Mouse (Mus musculus) hindbrain, embryonic 10.5 days (tissue): ENCODE results near the gene Tnpo1. TPM values are rescaled to one million over a fixed set of nuclear protein-coding genes. Genes with fewer than 3 reads are reported as not detected.

ENCODE experiments used
- DNase-seq: peaks from one replicate; pipeline ENCODE4 v3.0.0-alpha.2; 2017; ENCODE audit warnings: low spot score
- H3K27ac ChIP-seq: fragments of 300-500 bp; sonication (generic); 2 replicates; pipeline ENCODE4 v1.5.1; 2016; ENCODE audit warnings: mild to moderate bottlenecking, moderate library complexity
- H3K27me3 ChIP-seq: fragments of 300-500 bp; sonication (generic); 2 replicates; pipeline ENCODE4 v1.6.1; 2016; ENCODE audit warnings: mild to moderate bottlenecking; ENCODE audit not compliant: poor library complexity, insufficient read depth, severe bottlenecking
- H3K36me3 ChIP-seq: fragments of 300-500 bp; sonication (generic); 2 replicates; pipeline ENCODE4 v1.6.1; 2016; ENCODE audit warnings: mild to moderate bottlenecking, moderate library complexity
- H3K4me1 ChIP-seq: fragments of 300-500 bp; sonication (generic); replicated peaks from 2 replicates; pipeline ENCODE4 v1.6.1; 2016; ENCODE audit warnings: mild to moderate bottlenecking
- H3K4me3 ChIP-seq: fragments of 300-500 bp; sonication (generic); 2 replicates; pipeline ENCODE4 v1.5.1; 2016; ENCODE audit warnings: mild to moderate bottlenecking, moderate library complexity
- H3K9me3 ChIP-seq: fragments of 300-500 bp; sonication (generic); 2 replicates; pipeline ENCODE4 v1.6.1; 2016; ENCODE audit warnings: mild to moderate bottlenecking, moderate library complexity
- WGBS: fragments of 180-500 bp; shearing (Covaris S2); methylation state at CpG from one replicate; pipeline ENCODE4 v1.1.7; 2016; 5-methylcytosine and 5-hydroxymethylcytosine counted together
- polyA plus RNA-seq: library from polyadenylated mRNA; unstranded; fragments of >200 nt; fragmentation: Nextera tagmentation; extraction: Ambion mirVana; gene quantifications from 2 replicates; pipeline ENCODE4 v1.2.1, GENCODE M21; 2016

Tnpo1 gene
- polyA plus RNA-seq, 1 experiment from 2014 or later = 74.6 TPM

DNA sequence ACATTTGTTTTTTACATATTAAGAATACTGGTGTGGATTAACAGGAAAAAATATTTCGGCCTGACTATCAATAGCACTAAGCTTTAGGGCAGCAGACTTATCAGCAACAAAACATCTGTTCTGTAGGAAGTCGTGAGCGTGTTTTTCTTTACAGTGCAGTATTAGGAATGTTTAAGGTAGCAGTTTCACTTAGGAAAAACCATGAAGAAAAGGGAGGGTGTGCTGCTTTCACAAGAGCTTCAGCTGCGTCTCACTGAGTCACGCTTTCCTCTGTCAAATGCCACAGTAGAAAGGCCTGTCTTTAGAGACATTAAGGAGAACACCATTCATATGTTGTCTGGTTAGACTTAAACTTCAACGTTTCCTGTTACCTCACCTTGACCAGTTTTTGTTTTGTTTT is 116.0 kb downstream of the Tnpo1 start:
- H3K27me3 ChIP-seq = no peaks in the 10 kb centered on the region
- H3K4me3 ChIP-seq = no peak overlapping the region
- no peak for DNase-seq
- peaks cover 18% of the 10 kb centered on the region for H3K4me1 ChIP-seq
- H3K27ac ChIP-seq = no peak overlapping the region
- peaks cover 7% of the 10 kb centered on the region for H3K36me3 ChIP-seq
- no peaks in the 10 kb centered on the region for H3K9me3 ChIP-seq
- 82% methylated on average over 6 of the region's 6 CpGs for WGBS

DNA sequence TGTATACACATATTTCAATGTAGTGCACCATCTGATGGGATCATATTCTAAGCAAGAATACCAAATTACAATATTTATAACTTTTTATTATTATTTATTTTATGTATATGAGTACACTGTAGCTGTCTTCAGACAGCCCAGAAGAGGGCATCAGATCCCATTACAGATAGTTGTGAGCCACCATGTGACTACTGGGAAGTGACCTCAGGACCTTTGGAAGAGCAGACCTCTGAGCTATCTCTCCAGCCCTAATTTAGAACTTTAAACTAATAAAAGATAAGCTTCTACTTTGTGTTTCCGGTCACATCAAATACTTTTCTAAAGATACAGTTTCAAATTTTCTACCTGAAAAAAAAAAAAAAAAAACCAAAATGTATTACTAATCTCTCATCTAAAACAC is 117.1 kb downstream of the Tnpo1 start:
- H3K27me3 ChIP-seq = no peaks in the 10 kb centered on the region
- no peaks in the 10 kb centered on the region for H3K9me3 ChIP-seq
- H3K4me3 ChIP-seq = no peak overlapping the region
- H3K27ac ChIP-seq = no peak overlapping the region
- peaks cover 18% of the 10 kb centered on the region for H3K36me3 ChIP-seq
- DNase-seq = no peak
- 97% methylated on average over 1 of the region's 1 CpGs for WGBS
- H3K4me1 ChIP-seq = peaks cover 14% of the 10 kb centered on the region

DNA sequence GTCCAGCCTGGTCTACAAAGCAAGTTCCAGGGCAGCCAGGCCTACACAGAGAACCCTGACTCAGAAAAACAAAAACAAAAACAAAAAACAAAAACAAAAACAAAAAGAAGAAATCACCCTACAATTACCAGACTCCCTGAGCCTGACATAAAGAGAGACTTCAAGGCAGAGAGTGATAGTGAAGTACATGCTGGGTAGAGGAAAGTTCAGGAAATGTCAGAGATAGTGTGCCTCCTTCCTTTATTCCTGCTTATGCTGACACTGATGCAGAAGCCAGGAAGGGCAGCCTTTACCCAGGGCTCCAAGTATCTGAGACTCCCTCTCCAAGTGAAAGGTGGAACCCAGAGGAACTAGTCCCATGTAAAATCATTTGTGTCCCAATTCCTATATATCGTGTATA is 121.7 kb downstream of the Tnpo1 start:
- DNase-seq = no peak
- Histone ChIP-seq H3K27ac (no peak overlapping the region), H3K4me1 (no peaks in the 10 kb centered on the region), H3K36me3 (peaks cover 59% of the 10 kb centered on the region), H3K4me3 (no peak overlapping the region), H3K27me3 (no peaks in the 10 kb centered on the region), H3K9me3 (no peaks in the 10 kb centered on the region)
- 95% methylated on average over 1 of the region's 1 CpGs for WGBS

DNA sequence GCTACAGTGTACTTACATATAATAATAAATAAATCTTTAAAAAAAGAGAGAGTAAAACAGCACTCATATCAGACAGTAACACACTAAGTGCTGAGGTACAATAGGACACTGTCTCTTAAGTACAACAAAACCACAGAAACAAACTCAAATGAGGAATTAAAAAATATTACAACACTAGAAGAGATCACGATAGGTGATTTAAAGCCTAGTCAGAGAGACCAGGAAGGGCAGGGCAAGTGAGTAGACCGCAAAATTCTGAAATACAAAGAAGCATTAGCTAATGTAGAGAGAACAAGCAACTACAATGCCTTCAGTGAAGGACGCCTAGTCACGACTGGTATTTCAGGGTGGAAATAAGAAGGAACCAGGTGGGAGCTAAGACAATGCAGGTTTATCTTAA is 122.5 kb downstream of the Tnpo1 start:
- DNase-seq = no peak
- Histone ChIP-seq H3K4me1 (no peaks in the 10 kb centered on the region), H3K27me3 (no peaks in the 10 kb centered on the region), H3K9me3 (no peaks in the 10 kb centered on the region), H3K4me3 (no peak overlapping the region), H3K36me3 (peaks cover 67% of the 10 kb centered on the region), H3K27ac (no peak overlapping the region)
- 91% methylated on average over 4 of the region's 4 CpGs for WGBS

DNA sequence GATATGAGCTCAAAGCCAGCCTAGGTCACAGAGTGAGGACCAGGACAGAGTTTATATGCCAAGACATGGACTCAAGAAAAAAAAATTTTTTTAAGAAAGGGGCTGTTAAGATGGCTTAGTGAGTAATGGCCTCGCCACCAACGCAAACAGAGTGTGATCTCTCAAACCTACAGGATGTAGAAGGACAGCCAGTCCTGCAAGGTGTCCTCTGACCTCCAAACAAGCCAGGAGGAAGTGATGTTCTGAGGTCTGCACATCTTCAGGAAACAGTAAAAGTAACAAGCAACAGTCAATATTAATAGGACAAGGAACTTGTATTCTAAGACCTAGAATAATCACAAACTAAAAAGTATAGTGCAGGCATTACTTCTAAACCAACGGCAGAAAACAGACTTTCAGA is 123.2 kb downstream of the Tnpo1 start:
- no peaks in the 10 kb centered on the region for H3K4me1 ChIP-seq
- no peaks in the 10 kb centered on the region for H3K27me3 ChIP-seq
- peaks cover 74% of the 10 kb centered on the region for H3K36me3 ChIP-seq
- H3K27ac ChIP-seq = no peak overlapping the region
- no peaks in the 10 kb centered on the region for H3K9me3 ChIP-seq
- no peak for DNase-seq
- WGBS = 93% methylated on average over 3 of the region's 3 CpGs
- H3K4me3 ChIP-seq = no peak overlapping the region

DNA sequence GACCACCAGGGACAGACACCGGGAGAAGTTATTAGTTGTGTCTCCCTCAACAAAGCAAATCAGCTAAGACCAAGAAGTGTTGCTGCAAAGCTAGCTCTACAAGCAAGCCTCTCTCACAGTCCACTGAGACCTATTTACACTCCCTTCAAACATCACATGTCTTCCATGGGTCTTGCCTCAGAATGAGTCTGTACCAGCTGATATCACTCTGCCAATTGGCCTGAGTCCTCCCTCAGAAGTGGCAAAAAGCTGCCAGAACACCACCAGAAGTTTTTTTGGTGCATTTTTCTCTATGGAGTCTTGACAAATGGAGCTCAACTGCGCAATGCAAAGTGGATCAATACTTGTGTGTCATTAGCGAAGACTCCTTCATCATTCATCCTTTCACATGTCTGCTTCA is 130.7 kb downstream of the Tnpo1 start:
- Histone ChIP-seq H3K27ac (no peak overlapping the region), H3K36me3 (peaks cover 51% of the 10 kb centered on the region), H3K4me1 (no peaks in the 10 kb centered on the region), H3K27me3 (no peaks in the 10 kb centered on the region), H3K4me3 (no peak overlapping the region), H3K9me3 (no peaks in the 10 kb centered on the region)
- 92% methylated on average over 3 of the region's 3 CpGs for WGBS
- no peak for DNase-seq

DNA sequence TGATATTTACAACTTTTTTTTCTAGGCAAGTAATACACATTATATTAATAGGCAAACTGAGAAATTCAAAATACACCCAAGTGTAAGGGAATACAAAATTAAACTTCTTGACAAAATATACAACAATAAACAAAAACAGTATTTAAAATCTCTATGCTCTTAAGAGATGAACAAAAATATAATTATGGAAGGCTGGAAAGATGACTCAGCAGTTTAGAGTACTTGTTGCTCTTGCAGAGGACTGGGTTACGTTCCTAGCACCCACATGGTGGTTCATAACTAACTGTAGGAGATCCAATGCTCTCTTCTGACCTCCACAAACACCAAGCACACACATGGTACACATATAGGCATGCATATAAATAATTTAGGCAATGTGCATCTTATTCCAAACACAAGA is 133.3 kb downstream of the Tnpo1 start:
- Histone ChIP-seq H3K27me3 (no peaks in the 10 kb centered on the region), H3K4me3 (no peak overlapping the region), H3K27ac (no peak overlapping the region), H3K36me3 (peaks cover 35% of the 10 kb centered on the region), H3K4me1 (no peaks in the 10 kb centered on the region), H3K9me3 (no peaks in the 10 kb centered on the region)
- DNase-seq = no peak
- 98% methylated on average over 1 of the region's 1 CpGs for WGBS

GRCm38 (mm10) chr13:98791693-98792092 is 134.5 kb downstream of the Tnpo1 start:
- H3K9me3 ChIP-seq = no peaks in the 10 kb centered on the region
- H3K27me3 ChIP-seq = no peaks in the 10 kb centered on the region
- H3K4me1 ChIP-seq = no peaks in the 10 kb centered on the region
- H3K27ac ChIP-seq = no peak overlapping the region
- WGBS = 96% methylated on average over 1 of the region's 1 CpGs
- no peak overlapping the region for H3K4me3 ChIP-seq
- H3K36me3 ChIP-seq = peaks cover 38% of the 10 kb centered on the region
- no peak for DNase-seq

Other genes starting within 250 kb of the Tnpo1 start
- not detected in 2 replicates for gene Tmem171, start 231.6 kb downstream of the Tnpo1 start, polyA plus RNA-seq
- gene Fcho2, start 110.9 kb downstream of the Tnpo1 start, polyA plus RNA-seq = 23.5 and 27.3 TPM in 2 replicates
- not detected in 2 replicates for gene 1700024P04Rik, start 58.2 kb upstream of the Tnpo1 start, polyA plus RNA-seq